Mouse (Mus musculus): Measurements from ENCODE around the gene Lta. TPM values are rescaled to one million over a fixed set of nuclear protein-coding genes. Genes with fewer than 3 reads are reported as not detected.

Lta gene
- polyA plus RNA-seq, 1 experiment from 2014 or later: not detected

- Histone ChIP-seq H3K9me3 (ENCODE audit: low read length) (no peaks in the 10 kb centered on the region), H3K36me3 (replicated peaks; ENCODE audit: insufficient read depth, low read length) (peaks cover 78% of the 10 kb centered on the region), H3K9ac (replicated peaks) (no peak overlapping the region), H3K4me2 (ENCODE audit: low read depth, low read length) (no peak overlapping the region), H3K27me3 (ENCODE audit: insufficient read depth, low read length) (no peaks in the 10 kb centered on the region), H3K27ac (ENCODE audit: low read depth) (0 out of 2 replicates have a peak overlapping the region, but pooled peaks have one; percentile 22), H3K4me1 (ENCODE audit: insufficient read depth) (peaks cover 4% of the 10 kb centered on the region; the same call in 1 of the 2 replicates), H3K4me3 (ENCODE audit: low read depth, low read length) (no peak overlapping the region)
- no peak for TF ChIP-seq CTCF (IDR thresholded peaks at IDR 0.05; ENCODE audit: low read depth)
- no peak for TF ChIP-seq EP300 (IDR thresholded peaks at IDR 0.05; ENCODE audit: low read depth)
- WGBS (ENCODE audit: insufficient replicate concordance): 74% methylated on average over 15 of the region's 15 CpGs
- ATAC-seq (peak; percentile 76), DNase-seq (peak; percentile 48)
Observed at GRCm38 (mm10) chr17:35251162-35251719, 46.1 kb upstream of the Lta start.

- Histone ChIP-seq H3K4me1 (ENCODE audit: insufficient read depth) (peaks cover 7% of the 10 kb centered on the region; the same call in 1 of the 2 replicates), H3K36me3 (replicated peaks; ENCODE audit: insufficient read depth, low read length) (peaks cover 85% of the 10 kb centered on the region), H3K9ac (replicated peaks) (no peak overlapping the region), H3K4me3 (ENCODE audit: low read depth, low read length) (no peak overlapping the region), H3K27me3 (ENCODE audit: insufficient read depth, low read length) (no peaks in the 10 kb centered on the region), H3K4me2 (ENCODE audit: low read depth, low read length) (no peak overlapping the region), H3K9me3 (ENCODE audit: low read length) (no peaks in the 10 kb centered on the region), H3K27ac (ENCODE audit: low read depth) (0 out of 2 replicates have a peak overlapping the region, but pooled peaks have one; percentile 22)
- no peak for ATAC-seq
- no peak for DNase-seq
- no peak for TF ChIP-seq EP300 (IDR thresholded peaks at IDR 0.05; ENCODE audit: low read depth)
- 82% methylated on average over 3 of the region's 3 CpGs for WGBS (ENCODE audit: insufficient replicate concordance)
Observed at GRCm38 (mm10) chr17:35250348-35251120, 45.4 kb upstream of the Lta start.

GRCm38 (mm10) chr17:35249451-35250197 is 44.5 kb upstream of the Lta start:
- Histone ChIP-seq H3K4me1 (ENCODE audit: insufficient read depth) (peaks cover 13% of the 10 kb centered on the region), H3K9me3 (ENCODE audit: low read length) (no peaks in the 10 kb centered on the region), H3K4me3 (ENCODE audit: low read depth, low read length) (no peak overlapping the region), H3K27ac (ENCODE audit: low read depth) (no peak overlapping the region), H3K9ac (replicated peaks) (no peak overlapping the region), H3K4me2 (ENCODE audit: low read depth, low read length) (no peak overlapping the region), H3K36me3 (replicated peaks; ENCODE audit: insufficient read depth, low read length) (peaks cover 94% of the 10 kb centered on the region), H3K27me3 (ENCODE audit: insufficient read depth, low read length) (no peaks in the 10 kb centered on the region)
- ATAC-seq (no peak), DNase-seq (no peak)
- WGBS (ENCODE audit: insufficient replicate concordance): 85% methylated on average over 19 of the region's 19 CpGs
- TF ChIP-seq CTCF (IDR thresholded peaks at IDR 0.05; ENCODE audit: low read depth) (no peak), EP300 (IDR thresholded peaks at IDR 0.05; ENCODE audit: low read depth) (no peak)

- no peak overlapping the region for H3K4me3 ChIP-seq (ENCODE audit: low read depth, low read length)
- ATAC-seq (no peak), DNase-seq (no peak)
- peaks cover 20% of the 10 kb centered on the region for H3K4me1 ChIP-seq (ENCODE audit: insufficient read depth)
- H3K9ac ChIP-seq (replicated peaks): no peak overlapping the region
- H3K4me2 ChIP-seq (ENCODE audit: low read depth, low read length): no peak overlapping the region
- no peaks in the 10 kb centered on the region for H3K27me3 ChIP-seq (ENCODE audit: insufficient read depth, low read length)
- H3K27ac ChIP-seq (ENCODE audit: low read depth): no peak overlapping the region
- H3K36me3 ChIP-seq (replicated peaks; ENCODE audit: insufficient read depth, low read length): peaks cover 99% of the 10 kb centered on the region
- WGBS (ENCODE audit: insufficient replicate concordance): 89% methylated on average over 14 of the region's 14 CpGs
- TF ChIP-seq CTCF (IDR thresholded peaks at IDR 0.05; ENCODE audit: low read depth) (no peak), EP300 (IDR thresholded peaks at IDR 0.05; ENCODE audit: low read depth) (no peak)
- no peaks in the 10 kb centered on the region for H3K9me3 ChIP-seq (ENCODE audit: low read length)
Observed at GRCm38 (mm10) chr17:35248986-35249385, 43.8 kb upstream of the Lta start.

- H3K9ac ChIP-seq (replicated peaks): peak overlapping the region; percentile 11; the same call in 1 of the 2 replicates
- ATAC-seq: no peak
- H3K4me3 ChIP-seq (ENCODE audit: low read depth, low read length): no peak overlapping the region
- H3K27ac ChIP-seq (ENCODE audit: low read depth): no peak overlapping the region
- H3K36me3 ChIP-seq (replicated peaks; ENCODE audit: insufficient read depth, low read length): peaks cover 87% of the 10 kb centered on the region
- no peak for TF ChIP-seq EP300 (IDR thresholded peaks at IDR 0.05; ENCODE audit: low read depth)
- TF ChIP-seq CTCF (IDR thresholded peaks at IDR 0.05; ENCODE audit: low read depth): no peak
- H3K9me3 ChIP-seq (ENCODE audit: low read length): no peaks in the 10 kb centered on the region
- WGBS (ENCODE audit: insufficient replicate concordance): 83% methylated on average over 7 of the region's 7 CpGs
- DNase-seq: no peak
- H3K4me1 ChIP-seq (ENCODE audit: insufficient read depth): peaks cover 30% of the 10 kb centered on the region
- H3K27me3 ChIP-seq (ENCODE audit: insufficient read depth, low read length): no peaks in the 10 kb centered on the region
- H3K4me2 ChIP-seq (ENCODE audit: low read depth, low read length): no peak overlapping the region
Observed at GRCm38 (mm10) chr17:35247144-35247543, 42.0 kb upstream of the Lta start.
